Comparison of ENCODE assay signal across 17 mouse cellular contexts in the genomic region with DNA sequence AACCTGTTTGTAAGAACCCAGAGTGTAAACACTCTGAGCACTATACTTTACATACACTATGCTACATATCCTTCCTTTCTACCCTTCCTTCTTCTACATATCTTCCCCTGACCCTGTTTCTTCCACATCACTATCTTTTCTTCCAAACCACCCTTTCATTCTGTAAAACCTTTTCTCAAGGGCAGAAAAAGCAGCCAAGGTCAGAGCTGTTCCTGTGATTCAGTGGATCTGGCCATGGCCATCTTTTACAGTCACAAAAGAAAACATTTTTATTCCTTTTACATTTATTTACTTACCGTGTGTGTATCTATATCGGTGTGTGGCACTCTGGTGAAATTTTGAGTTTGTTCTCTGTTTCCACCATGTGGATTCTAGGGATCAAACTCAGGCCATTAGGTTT.
"Had no signal": no experiment of that assay in that cellular context is flagged by ENCODE, and none has a peak within 500 bp of the region (broad histone marks: within the 10 kb centered on the region; RNA-seq: fewer than 3 reads in every experiment).

No protein-coding gene starts in this region.

- H3K4me1 ChIP-seq: lung, embryonic 15.5 days; midbrain, embryonic 13.5 days; midbrain, embryonic 15.5 days; neural tube, embryonic 12.5 days; stomach, embryonic 15.5 days had no signal

- H3K4me3 ChIP-seq: lung, embryonic 15.5 days; megakaryocyte, embryonic 14.5 days; midbrain, embryonic 13.5 days; midbrain, embryonic 15.5 days; neural tube, embryonic 12.5 days; stomach, embryonic 15.5 days had no signal

- H3K27me3 ChIP-seq: megakaryocyte, embryonic 14.5 days; midbrain, embryonic 13.5 days; midbrain, embryonic 15.5 days; neural tube, embryonic 12.5 days; stomach, embryonic 15.5 days had no signal

- H3K9ac ChIP-seq: lung, embryonic 15.5 days; midbrain, embryonic 13.5 days; midbrain, embryonic 15.5 days; neural tube, embryonic 12.5 days; stomach, embryonic 15.5 days had no signal

- H3K4me2 ChIP-seq: lung, embryonic 15.5 days; midbrain, embryonic 11.5 days; midbrain, embryonic 13.5 days; midbrain, embryonic 15.5 days; neural tube, embryonic 12.5 days; stomach, embryonic 15.5 days had no signal

- DNase-seq: lung, adult 2 months; lung, postnatal 14 days; lung, postnatal 36 days; right cerebral cortex, postnatal 14 days; thymus, adult 2 months; thymus, postnatal 25 days; thymus, postnatal 4 days had no signal

- H3K36me3 ChIP-seq: lung, embryonic 15.5 days; midbrain, embryonic 13.5 days; midbrain, embryonic 15.5 days; neural tube, embryonic 12.5 days; stomach, embryonic 15.5 days had no signal

- ATAC-seq: lung, postnatal 0 days; midbrain, embryonic 13.5 days; midbrain, embryonic 15.5 days had no signal

- H3K27ac ChIP-seq: lung, embryonic 15.5 days; macrophage; midbrain, embryonic 13.5 days; midbrain, embryonic 15.5 days; neural tube, embryonic 12.5 days; stomach, embryonic 15.5 days; stomach, postnatal 0 days had no signal

- H3K9me3 ChIP-seq: lung, embryonic 15.5 days; megakaryocyte, embryonic 14.5 days; midbrain, embryonic 13.5 days; midbrain, embryonic 15.5 days; neural tube, embryonic 12.5 days; stomach, embryonic 15.5 days had no signal
